Mouse (Mus musculus) frontal cortex, postnatal 25 days (tissue): ENCODE data around the gene Psmg1.
"Not testable (repeated sequence)": the region's sequence is repeated elsewhere in the genome, so short reads cannot be mapped to it uniquely, and the experiment has no call there.

Source experiments
- DNase-seq, 2 experiments: peaks; one replicate each; pipeline ENCODE4 v3.0.0; 2022; ENCODE audit warnings: low spot score in 2 of 2

Gene Psmg1

GRCm38 (mm10) chr16:95990462-95991121, at the start of gene Psmg1:
TSS of gene Psmg1 (minus strand) at chr16:95990960.
- DNase-seq, result peak; percentile 97

- DNase-seq, result no peak
Measured at GRCm38 (mm10) chr16:96039538-96039937, 48.8 kb upstream of the Psmg1 start.

GRCm38 (mm10) chr16:96034473-96034872, 43.7 kb upstream of the Psmg1 start:
- no peak for DNase-seq

GRCm38 (mm10) chr16:96032368-96033043, 41.7 kb upstream of the Psmg1 start:
- no peak for DNase-seq

- DNase-seq, result no peak
Measured at GRCm38 (mm10) chr16:96030476-96031102, 39.8 kb upstream of the Psmg1 start.

- DNase-seq, result no peak
Measured at GRCm38 (mm10) chr16:96026256-96026655, 35.5 kb upstream of the Psmg1 start.

GRCm38 (mm10) chr16:96025244-96025643, 34.5 kb upstream of the Psmg1 start:
- DNase-seq, result no peak

GRCm38 (mm10) chr16:96021045-96021444, 30.3 kb upstream of the Psmg1 start:
- DNase-seq, result no peak

GRCm38 (mm10) chr16:96009124-96009523, 18.4 kb upstream of the Psmg1 start:
- not testable (repeated sequence) for DNase-seq

- not testable (repeated sequence) for DNase-seq
Measured at GRCm38 (mm10) chr16:96004278-96004677, 13.5 kb upstream of the Psmg1 start.

- DNase-seq, result no peak
Measured at GRCm38 (mm10) chr16:95999291-95999690, 8.5 kb upstream of the Psmg1 start.

- DNase-seq, result no peak
Measured at GRCm38 (mm10) chr16:95996156-95996555, 5.4 kb upstream of the Psmg1 start.

GRCm38 (mm10) chr16:95994576-95994975, 3.8 kb upstream of the Psmg1 start:
- not testable (repeated sequence) for DNase-seq

GRCm38 (mm10) chr16:95992596-95992995, 1.8 kb upstream of the Psmg1 start:
- no peak for DNase-seq

- DNase-seq, result no peak
Measured at GRCm38 (mm10) chr16:95991122-95991900, 551 bp upstream of the Psmg1 start.

GRCm38 (mm10) chr16:95984911-95985310, 5.8 kb downstream of the Psmg1 start:
- no peak for DNase-seq

GRCm38 (mm10) chr16:95983601-95984000, 7.2 kb downstream of the Psmg1 start:
- DNase-seq, result no peak

- no peak for DNase-seq
Measured at GRCm38 (mm10) chr16:95970841-95971240, 19.9 kb downstream of the Psmg1 start.

GRCm38 (mm10) chr16:95967455-95967854, 23.3 kb downstream of the Psmg1 start:
- no peak for DNase-seq

GRCm38 (mm10) chr16:95964427-95965023, 26.2 kb downstream of the Psmg1 start:
- no peak for DNase-seq

- DNase-seq, result not testable (repeated sequence)
Measured at GRCm38 (mm10) chr16:95961484-95961883, 29.3 kb downstream of the Psmg1 start.

GRCm38 (mm10) chr16:95960689-95961088, 30.1 kb downstream of the Psmg1 start:
- not testable (repeated sequence) for DNase-seq
